ENCODE assay signal across 10 mouse cellular contexts in genomic region chr5:35387834-35388490, GRCm38 (mm10). TPM values are rescaled to one million over a fixed set of nuclear protein-coding genes. Genes with fewer than 3 reads are reported as not detected.
DNase-seq lines count a peak whose midpoint lies in the region; ATAC-seq lines count a peak whose summit lies in the region.
"Had no signal": no experiment of that assay in that cellular context is flagged by ENCODE, and none has a peak within 500 bp of the region (broad histone marks: within the 10 kb centered on the region; RNA-seq: fewer than 3 reads in every experiment).

No protein-coding gene starts in this region.

- peaks cover 12% of the 10 kb centered on the region for H3K4me1 ChIP-seq in heart, embryonic 16.5 days (ENCODE audit: control insufficient read depth, insufficient read depth, low read length)
- H3K4me1 ChIP-seq in embryonic facial prominence, embryonic 15.5 days = peaks cover 29% of the 10 kb centered on the region
- H3K4me1 ChIP-seq in limb, embryonic 10.5 days = peaks cover 28% of the 10 kb centered on the region
- H3K4me1 ChIP-seq in neural tube, embryonic 11.5 days (ENCODE audit: control insufficient read depth, insufficient read depth, low read length) = 0 out of 2 replicates have a peak, but pooled peaks cover 3% of the 10 kb centered on the region

- peaks cover 100% of the 10 kb centered on the region for H3K27me3 ChIP-seq in heart, embryonic 16.5 days (ENCODE audit: control insufficient read depth, insufficient read depth, low read length)
- peaks cover 100% of the 10 kb centered on the region for H3K27me3 ChIP-seq in embryonic facial prominence, embryonic 15.5 days
- H3K27me3 ChIP-seq in limb, embryonic 10.5 days (ENCODE audit: low read depth, poor library complexity, severe bottlenecking) = peaks cover 100% of the 10 kb centered on the region
- H3K27me3 ChIP-seq in neural tube, embryonic 11.5 days (ENCODE audit: control insufficient read depth, insufficient read depth, low read length) = peaks cover 100% of the 10 kb centered on the region

- H3K9ac ChIP-seq in heart, embryonic 16.5 days (ENCODE audit: low read length) = no peak overlapping the region
- no peak overlapping the region for H3K9ac ChIP-seq in embryonic facial prominence, embryonic 15.5 days
- no peak overlapping the region for H3K9ac ChIP-seq in neural tube, embryonic 11.5 days (ENCODE audit: low read length)

- H3K4me2 ChIP-seq in heart, embryonic 16.5 days (ENCODE audit: low read depth, low read length) = peak overlapping the region; percentile 61
- H3K4me2 ChIP-seq in embryonic facial prominence, embryonic 15.5 days (replicated peaks) = peak overlapping the region; percentile 86
- peak overlapping the region; percentile 73 for H3K4me2 ChIP-seq in neural tube, embryonic 11.5 days (ENCODE audit: low read depth)

- H3K9me3 ChIP-seq in heart, embryonic 16.5 days (replicated peaks; ENCODE audit: control insufficient read depth, low read length) = peaks cover 6% of the 10 kb centered on the region
- no peaks in the 10 kb centered on the region for H3K9me3 ChIP-seq in embryonic facial prominence, embryonic 15.5 days (replicated peaks)
- H3K9me3 ChIP-seq in limb, embryonic 10.5 days (replicated peaks) = no peaks in the 10 kb centered on the region
- H3K9me3 ChIP-seq in neural tube, embryonic 11.5 days (ENCODE audit: control insufficient read depth, low read length) = no peaks in the 10 kb centered on the region

- WGBS in heart, embryonic 16.5 days = 3% methylated on average over 38 of the region's 38 CpGs
- 1% methylated on average over 38 of the region's 38 CpGs for WGBS in embryonic facial prominence, embryonic 15.5 days
- WGBS in limb, embryonic 10.5 days = 2% methylated on average over 38 of the region's 38 CpGs
- WGBS in neural tube, embryonic 11.5 days = under 1% methylated on average over 38 of the region's 38 CpGs

- DNase-seq in heart, adult 18-20 months = no peak
- DNase-seq in limb, embryonic 10.5 days (ENCODE audit: low spot score) = peak; percentile 54
- DNase-seq in neural tube, embryonic 11.5 days (ENCODE audit: low spot score) = no peak
- DNase-seq in embryo, embryonic 10 days (ENCODE audit: low spot score) = no peak
- DNase-seq in urinary bladder, postnatal 10 days (ENCODE audit: low spot score) = no peak
- DNase-seq: layer of hippocampus, adult 9-11 months had no signal

- ATAC-seq in heart, embryonic 16.5 days (replicated peaks; ENCODE audit: extremely low read depth, insufficient read depth, low FRiP score) = no peak
- no peak for ATAC-seq in embryonic facial prominence, embryonic 15.5 days (ENCODE audit: insufficient number of reproducible peaks, low FRiP score, low TSS enrichment, low read depth)
- ATAC-seq in neural tube, embryonic 11.5 days (ENCODE audit: insufficient read depth, low FRiP score, low TSS enrichment) = no peak
- ATAC-seq in erythroblast, adult 5-6 weeks (replicated peaks; ENCODE audit: low FRiP score, poor library complexity, severe bottlenecking) = no peak

- H3K27ac ChIP-seq in heart, embryonic 16.5 days (ENCODE audit: low read length) = no peak overlapping the region
- H3K27ac ChIP-seq in embryonic facial prominence, embryonic 15.5 days (replicated peaks) = no peak overlapping the region
- H3K27ac ChIP-seq in limb, embryonic 10.5 days = no peak overlapping the region
- no peak overlapping the region for H3K27ac ChIP-seq in neural tube, embryonic 11.5 days (ENCODE audit: low read depth, low read length)

- H3K36me3 ChIP-seq in heart, embryonic 16.5 days (ENCODE audit: control insufficient read depth, insufficient read depth) = no peaks in the 10 kb centered on the region
- H3K36me3 ChIP-seq in embryonic facial prominence, embryonic 15.5 days = no peaks in the 10 kb centered on the region
- H3K36me3 ChIP-seq in limb, embryonic 10.5 days = no peaks in the 10 kb centered on the region
- no peaks in the 10 kb centered on the region for H3K36me3 ChIP-seq in neural tube, embryonic 11.5 days (ENCODE audit: control insufficient read depth, insufficient read depth, low read length)

- peak overlapping the region; percentile 48 for H3K4me3 ChIP-seq in heart, embryonic 16.5 days (ENCODE audit: low read length)
- H3K4me3 ChIP-seq in embryonic facial prominence, embryonic 15.5 days (replicated peaks) = peak overlapping the region; percentile 55
- peak overlapping the region; percentile 63 for H3K4me3 ChIP-seq in limb, embryonic 10.5 days
- peak overlapping the region; percentile 47 for H3K4me3 ChIP-seq in neural tube, embryonic 11.5 days (ENCODE audit: low read depth, low read length)
- H3K4me3 ChIP-seq: myocyte had no signal

RNA-seq across cellular contexts. Expression of gene Hmx1, which starts 0.9 kb away (rescaled TPM):
- polyA plus RNA-seq in heart, embryonic 16.5 days (2015; fragmentation: Nextera tagmentation; extraction: Ambion mirVana) = not detected in 2 replicates
- total RNA-seq in heart, adult 18-20 months (2021) = not detected
- 1.2 and 1.7 TPM in 2 replicates for polyA plus RNA-seq in embryonic facial prominence, embryonic 15.5 days (2015; fragmentation: Nextera tagmentation; extraction: Ambion mirVana)
- 0.13 and 0.35 TPM in 2 replicates for polyA plus RNA-seq in limb, embryonic 10.5 days (2016; fragmentation: Nextera tagmentation; extraction: Ambion mirVana)
- polyA plus RNA-seq in neural tube, embryonic 11.5 days (2014; fragmentation: Nextera tagmentation; extraction: Ambion mirVana) = 7.3 and 8.5 TPM in 2 replicates
- not detected in 2 replicates for total RNA-seq in erythroblast, adult 5-6 weeks (2015; ENCODE audit: low replicate concordance)
- not detected in 2 replicates for total RNA-seq in erythroblast, adult 5-6 weeks (2017; ENCODE audit: low replicate concordance)
- polyA plus RNA-seq: myocyte had no signal
